Mouse (Mus musculus) 3134 (cell line): ENCODE measurements around the gene Slc22a7.

Experiments used
- DNase-seq: peaks from one replicate; pipeline ENCODE4 v3.0.0-alpha.2; 2011; ENCODE audit warnings: low spot score; ENCODE audit not compliant: insufficient read length; ENCODE audit errors: extremely low read depth

Gene Slc22a7

GRCm38 (mm10) chr17:46439176-46439575 is 919 bp upstream of the Slc22a7 start:
- DNase-seq: no peak

- DNase-seq: no peak
Measured at GRCm38 (mm10) chr17:46436672-46437366, 1.4 kb downstream of the Slc22a7 start.

DNA sequence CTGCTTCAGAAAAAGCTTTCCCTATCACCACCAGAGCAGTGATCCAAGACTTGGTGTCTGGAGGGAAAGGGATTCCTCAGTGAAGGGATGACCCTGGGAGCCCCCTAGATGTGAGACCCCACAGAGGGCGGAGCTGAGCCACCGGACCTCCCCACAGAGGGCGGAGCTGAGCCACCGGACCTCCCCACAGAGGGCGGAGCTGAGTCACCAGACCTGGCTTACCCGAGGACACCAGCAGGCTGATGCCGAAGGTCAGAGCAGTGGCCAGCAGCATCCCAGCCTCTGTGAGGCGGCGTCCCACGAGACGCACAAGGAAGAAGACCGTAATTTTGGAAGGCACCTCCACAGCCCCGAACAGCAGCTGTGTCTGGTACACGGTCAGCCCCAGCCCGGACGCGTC is 4.6 kb downstream of the Slc22a7 start:
- no peak for DNase-seq

DNA sequence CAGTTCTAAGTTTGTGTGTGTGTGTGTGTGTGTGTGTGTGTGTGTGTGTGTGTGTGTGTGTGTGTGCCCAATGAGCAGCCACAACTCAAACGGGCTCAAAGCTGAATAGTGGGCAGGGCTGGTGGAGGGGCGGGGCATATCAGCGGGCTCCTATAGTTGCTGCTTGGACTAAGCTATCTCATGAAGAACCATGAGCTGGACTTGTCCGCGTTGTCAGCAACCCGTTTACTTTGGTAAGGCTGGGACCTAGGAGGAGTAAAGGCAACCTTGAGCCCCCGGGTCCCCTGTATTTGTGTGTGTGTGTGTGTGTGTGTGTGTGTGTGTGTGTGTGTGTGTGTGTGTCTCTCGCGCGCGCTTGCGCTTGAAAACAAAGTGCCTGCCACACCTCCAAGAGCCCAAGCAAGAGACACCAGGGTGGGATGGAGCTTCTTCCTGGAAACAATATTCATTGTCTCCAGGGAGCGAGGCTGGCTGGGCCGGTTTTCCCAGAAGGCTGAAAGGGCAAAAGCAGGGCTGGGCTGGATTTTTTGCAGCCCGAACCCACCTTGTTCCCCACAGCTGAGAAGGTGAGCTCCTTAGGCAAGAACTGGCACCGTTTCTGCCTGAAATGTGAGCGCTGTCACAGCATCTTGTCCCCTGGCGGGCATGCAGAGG is 9.4 kb downstream of the Slc22a7 start, which contains the start of gene Crip3:
Gene Crip3, plus strand, starts transcription at position 166 of the 654 bp plus-strand sequence.
- no peak for DNase-seq

DNA sequence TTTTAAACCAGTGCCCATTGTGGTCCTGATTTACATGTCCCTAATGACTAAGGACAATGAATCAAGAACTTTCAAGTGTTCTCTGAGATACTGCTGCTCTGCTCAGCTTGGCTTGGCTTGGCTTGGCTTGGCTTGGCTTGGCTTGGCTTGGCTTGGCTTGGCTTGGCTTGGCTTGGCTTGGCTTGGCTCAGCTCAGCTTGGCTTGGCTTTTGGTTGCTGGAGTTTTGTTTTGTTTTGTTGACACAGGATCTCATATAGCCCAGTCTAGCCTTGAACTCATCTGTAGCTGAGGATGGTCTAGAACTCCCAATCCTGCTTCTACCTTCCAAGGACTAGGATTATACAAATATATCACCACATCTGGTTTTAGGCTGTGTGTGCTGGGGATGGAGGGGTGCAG is 11.8 kb downstream of the Slc22a7 start:
- no peak for DNase-seq

GRCm38 (mm10) chr17:46419717-46420116 is 18.5 kb downstream of the Slc22a7 start:
- no peak for DNase-seq

DNA sequence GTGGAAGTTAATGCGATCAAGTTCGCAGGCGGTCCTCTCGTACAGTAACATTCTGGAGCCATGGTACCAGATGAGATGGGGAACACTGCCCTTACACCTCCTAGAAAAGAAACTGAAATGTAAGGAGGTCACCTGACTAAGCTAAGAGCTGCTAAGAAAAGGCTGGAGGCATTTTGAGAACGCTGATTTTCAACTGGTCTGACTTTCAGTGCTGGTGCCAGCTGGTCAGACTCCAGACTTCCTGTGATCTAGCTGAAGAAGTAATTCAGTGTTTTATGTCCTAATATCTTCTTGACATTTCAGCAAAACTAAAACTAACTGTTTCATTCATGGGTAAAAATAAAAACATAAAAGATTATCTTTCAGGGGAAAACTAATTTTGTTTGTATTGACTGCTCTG is 19.6 kb downstream of the Slc22a7 start:
- no peak for DNase-seq

DNA sequence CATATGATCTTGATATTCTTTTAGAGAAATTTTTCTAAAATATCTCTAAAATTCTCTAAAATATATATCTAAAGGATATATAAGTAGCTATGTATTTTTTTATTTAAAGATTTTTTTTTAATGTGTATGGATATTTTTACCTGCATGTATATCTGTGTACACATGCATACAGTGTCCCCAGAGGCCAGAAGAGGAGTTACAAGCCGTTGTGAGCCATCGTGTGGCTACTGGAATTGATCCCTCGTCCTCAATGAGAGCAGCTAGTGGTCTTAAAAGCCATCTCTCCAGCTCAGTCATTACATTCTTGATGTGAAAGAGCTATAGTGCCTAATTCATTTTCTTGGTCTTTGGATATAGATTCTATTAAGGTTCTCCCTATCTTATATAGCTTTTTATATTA is 29.8 kb downstream of the Slc22a7 start:
- DNase-seq: no peak

DNA sequence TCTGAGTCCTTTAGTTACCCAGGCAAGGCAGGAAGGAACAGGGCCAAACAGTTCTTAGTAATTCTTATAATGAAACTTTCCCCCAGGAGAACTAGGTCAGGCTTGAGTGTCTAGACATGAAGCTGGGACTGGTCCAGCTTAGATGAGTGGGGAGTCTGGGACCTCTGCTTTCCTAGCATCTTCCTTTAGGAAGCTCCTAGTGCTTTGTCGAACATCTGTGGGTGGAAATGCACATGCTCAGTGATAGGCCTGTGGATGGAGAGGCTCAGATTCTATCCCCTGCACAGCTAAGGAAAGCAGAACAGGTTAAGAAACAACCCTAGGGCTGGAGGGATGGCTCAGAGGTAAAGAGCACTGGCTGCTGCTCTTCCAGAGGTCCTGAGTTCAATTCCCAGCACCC is 43.6 kb downstream of the Slc22a7 start:
- DNase-seq: no peak

DNA sequence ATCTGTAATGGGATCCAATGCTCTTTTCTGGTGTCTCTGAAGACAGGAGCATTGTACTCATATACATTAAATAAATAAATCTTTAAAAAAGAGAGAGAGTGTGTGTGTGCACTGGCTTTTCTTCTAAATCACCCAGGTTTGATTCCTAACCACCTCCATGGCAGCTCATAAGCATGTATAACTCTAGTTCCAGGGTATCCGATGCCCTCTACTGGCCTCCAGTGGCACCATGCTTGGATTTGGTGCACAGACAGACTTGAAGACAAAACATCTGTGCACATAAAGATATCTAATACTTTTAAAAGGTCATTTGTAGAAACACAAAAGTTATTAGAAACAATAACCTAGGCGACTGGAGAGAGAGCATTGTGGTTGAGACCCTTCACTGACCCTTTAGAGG is 45.2 kb downstream of the Slc22a7 start:
- DNase-seq: no peak

DNA sequence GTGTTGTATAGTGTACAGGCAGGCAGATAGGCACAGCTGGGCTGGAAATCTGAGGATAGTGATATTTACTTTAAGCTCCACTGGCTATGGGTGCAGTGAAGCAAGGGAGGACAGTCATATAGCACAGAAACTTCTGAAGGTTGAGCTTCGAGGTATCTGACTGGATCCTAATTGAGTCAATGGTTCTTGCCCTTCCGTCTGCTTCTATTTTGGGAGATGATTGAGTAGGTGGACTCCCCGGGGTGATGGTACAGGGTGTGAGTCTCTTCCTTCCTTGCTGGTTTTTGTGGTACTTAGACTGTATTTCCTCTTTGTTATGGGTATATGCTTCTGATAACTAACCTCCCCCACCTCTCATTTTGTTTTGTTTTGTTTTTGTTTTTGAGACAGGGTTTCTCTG is 50.1 kb downstream of the Slc22a7 start:
- no peak for DNase-seq

GRCm38 (mm10) chr17:46384061-46384801 is 54.0 kb downstream of the Slc22a7 start:
- peak; percentile 48 for DNase-seq

DNA sequence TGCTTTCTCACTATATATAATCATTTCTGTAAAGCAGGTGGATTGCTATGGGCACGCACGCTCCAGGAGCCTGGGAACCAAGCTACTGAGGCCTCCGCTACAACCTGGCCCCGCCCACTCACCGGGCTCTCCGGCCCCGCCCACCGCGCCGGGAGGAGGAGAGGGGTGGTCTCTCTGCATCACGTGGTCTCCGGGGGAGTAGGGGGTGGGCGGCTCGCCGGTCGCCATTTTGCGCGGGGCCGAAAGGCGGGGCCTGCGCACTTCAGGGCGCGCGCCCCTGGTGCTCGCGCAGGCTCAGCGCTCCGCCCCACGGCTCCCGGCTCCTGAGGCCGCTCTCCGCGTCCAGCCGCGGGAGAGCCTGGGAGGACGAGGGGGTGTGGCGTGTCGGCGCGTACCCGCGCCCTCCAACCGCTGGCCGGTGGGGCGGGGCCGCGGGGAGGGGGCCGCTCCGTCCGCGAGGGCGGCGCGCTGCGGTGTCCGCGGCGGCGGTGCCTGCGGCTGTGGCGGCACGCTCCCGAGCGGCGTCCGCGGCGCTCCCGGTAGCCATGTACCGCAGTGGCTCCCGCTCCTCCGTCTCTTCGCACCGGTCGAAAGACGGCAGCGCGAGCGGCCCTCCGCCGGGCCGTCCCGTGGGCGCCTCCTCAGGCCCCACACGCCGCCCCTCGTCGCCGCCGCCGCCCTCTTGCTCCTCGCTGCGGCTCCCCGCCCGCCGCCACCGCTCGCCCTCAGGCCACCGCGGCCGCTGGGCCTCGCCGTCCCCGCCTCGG is 54.8 kb downstream of the Slc22a7 start, which contains the start of gene Zfp318:
Gene Zfp318, plus strand, starts transcription at position 438 of the 767 bp plus-strand sequence.
- DNase-seq: peak; percentile 97
